Mouse (Mus musculus): ENCODE data around the gene Vars.

- TF ChIP-seq GATA1 (IDR thresholded peaks at IDR 0.05; ENCODE audit: borderline replicate concordance, low read length) (no peak), CTCF (IDR thresholded peaks at IDR 0.05; ENCODE audit: low read depth, low read length) (no peak), TAL1 (conservative IDR thresholded peaks at IDR 0.05; ENCODE audit: low read depth, low read length) (no peak), GATA2 (IDR thresholded peaks at IDR 0.05; ENCODE audit: borderline replicate concordance, low read depth, low read length) (no peak)
These were observed 23.8 kb upstream of the Vars start for GRCm38 (mm10) chr17:34977000-34977399.
